In genomic region chr8:123131041-123131440, GRCm38 (mm10) we compare ENCODE assay signal across 24 mouse cellular contexts. TPM values are rescaled to one million over a fixed set of nuclear protein-coding genes. Genes with fewer than 3 reads are reported as not detected.
DNase-seq lines count a peak whose midpoint lies in the region; ATAC-seq and TF ChIP-seq lines count a peak whose summit lies in the region.
"Had no signal": no experiment of that assay in that cellular context is flagged by ENCODE, and none has a peak within 500 bp of the region (broad histone marks: within the 10 kb centered on the region; RNA-seq: fewer than 3 reads in every experiment).

No protein-coding gene starts in this region.

- no peak overlapping the region for H3K27ac ChIP-seq in forebrain, embryonic 11.5 days (ENCODE audit: low read depth, low read length)
- no peak overlapping the region for H3K27ac ChIP-seq in forebrain, embryonic 15.5 days (replicated peaks)
- no peak overlapping the region for H3K27ac ChIP-seq in heart, embryonic 14.5 days (replicated peaks in 1 of 2; ENCODE audit: control insufficient read depth in 1 of 2, insufficient read depth in 1 of 2, low read depth in 2 of 2, low read length in 2 of 2)
- H3K27ac ChIP-seq in kidney, postnatal 0 days = no peak overlapping the region
- H3K27ac ChIP-seq: forebrain, embryonic 12.5 days; hindbrain, postnatal 0 days; limb, embryonic 12.5 days; liver, embryonic 12.5 days; macrophage had no signal

- peaks cover 10% of the 10 kb centered on the region for H3K4me1 ChIP-seq in forebrain, embryonic 11.5 days (replicated peaks; ENCODE audit: control insufficient read depth, insufficient read depth, low read length)
- H3K4me1 ChIP-seq in forebrain, embryonic 15.5 days = peaks cover 17% of the 10 kb centered on the region
- H3K4me1 ChIP-seq in heart, embryonic 14.5 days (ENCODE audit: control insufficient read depth in 2 of 2, insufficient read depth in 2 of 2, low read length in 2 of 2) = peaks cover 3 to 7% of the 10 kb centered on the region in 2 experiments; a peak in 2 of 4 replicates
- H3K4me1 ChIP-seq in kidney, postnatal 0 days (replicated peaks; ENCODE audit: insufficient read depth, low read length) = peaks cover 8% of the 10 kb centered on the region; the same call in 1 of the 2 replicates

- no peak for TF ChIP-seq CTCF in kidney, postnatal 0 days (IDR thresholded peaks at IDR 0.05; ENCODE audit: low read depth)

- ATAC-seq in forebrain, embryonic 11.5 days (replicated peaks; ENCODE audit: low FRiP score) = no peak
- no peak for ATAC-seq in forebrain, embryonic 15.5 days (replicated peaks)
- ATAC-seq in heart, embryonic 14.5 days (ENCODE audit: insufficient number of reproducible peaks, insufficient read depth, low FRiP score, low read depth) = no peak
- ATAC-seq in kidney, postnatal 0 days (replicated peaks; ENCODE audit: low FRiP score, low read depth) = no peak
- ATAC-seq: activated CD4-positive, CD25-positive, alpha-beta regulatory T cell, adult 4 months; hindbrain, postnatal 0 days; intestine, postnatal 0 days; liver, embryonic 12.5 days had no signal

- no peaks in the 10 kb centered on the region for H3K27me3 ChIP-seq in forebrain, embryonic 11.5 days (ENCODE audit: control insufficient read depth, insufficient read depth, low read length)
- no peaks in the 10 kb centered on the region for H3K27me3 ChIP-seq in forebrain, embryonic 15.5 days
- peaks cover 11% of the 10 kb centered on the region for H3K27me3 ChIP-seq in heart, embryonic 14.5 days (ENCODE audit: control insufficient read depth, insufficient read depth, low read length)
- H3K27me3 ChIP-seq in kidney, postnatal 0 days (ENCODE audit: insufficient read depth, low read length) = 0 out of 2 replicates have a peak, but pooled peaks cover 2% of the 10 kb centered on the region

- H3K4me3 ChIP-seq in forebrain, embryonic 11.5 days (ENCODE audit: low read depth, low read length) = no peak overlapping the region
- H3K4me3 ChIP-seq in forebrain, embryonic 15.5 days = no peak overlapping the region
- H3K4me3 ChIP-seq in heart, embryonic 14.5 days (ENCODE audit: control insufficient read depth in 1 of 2, insufficient read depth in 1 of 2, low read depth in 1 of 2, low read length in 2 of 2) = no peak overlapping the region
- H3K4me3 ChIP-seq in kidney, postnatal 0 days (replicated peaks; ENCODE audit: low read depth, low read length) = no peak overlapping the region
- H3K4me3 ChIP-seq: forebrain, embryonic 12.5 days; limb, embryonic 12.5 days; liver, embryonic 12.5 days had no signal

- no peak overlapping the region for H3K9ac ChIP-seq in forebrain, embryonic 11.5 days (ENCODE audit: low read length)
- no peak overlapping the region for H3K9ac ChIP-seq in forebrain, embryonic 15.5 days (replicated peaks)
- no peak overlapping the region for H3K9ac ChIP-seq in heart, embryonic 14.5 days (ENCODE audit: low read length)
- H3K9ac ChIP-seq in kidney, postnatal 0 days (ENCODE audit: low read depth, low read length) = no peak overlapping the region
- H3K9ac ChIP-seq: forebrain, embryonic 12.5 days; limb, embryonic 12.5 days; liver, embryonic 12.5 days; lung, embryonic 14.5 days had no signal

- H3K9me3 ChIP-seq in forebrain, embryonic 11.5 days (ENCODE audit: control insufficient read depth, low read length) = no peaks in the 10 kb centered on the region
- H3K9me3 ChIP-seq in forebrain, embryonic 15.5 days = no peaks in the 10 kb centered on the region
- no peaks in the 10 kb centered on the region for H3K9me3 ChIP-seq in heart, embryonic 14.5 days (ENCODE audit: control insufficient read depth, low read length)
- no peaks in the 10 kb centered on the region for H3K9me3 ChIP-seq in kidney, postnatal 0 days (replicated peaks; ENCODE audit: low read length)

- H3K4me2 ChIP-seq in forebrain, embryonic 11.5 days (ENCODE audit: low read depth, low read length, severe bottlenecking) = no peak overlapping the region
- no peak overlapping the region for H3K4me2 ChIP-seq in forebrain, embryonic 15.5 days (replicated peaks)
- 0 out of 2 replicates have a peak overlapping the region, but pooled peaks have one; percentile 11 for H3K4me2 ChIP-seq in heart, embryonic 14.5 days (ENCODE audit: low read length)
- H3K4me2 ChIP-seq in kidney, postnatal 0 days (ENCODE audit: low read length) = peak overlapping the region; percentile 19; the same call in 1 of the 2 replicates
- H3K4me2 ChIP-seq: forebrain, embryonic 12.5 days; limb, embryonic 12.5 days; liver, embryonic 12.5 days; lung, embryonic 14.5 days had no signal

- peak; percentile 45 for DNase-seq in forebrain, embryonic 11.5 days (ENCODE audit: low spot score)
- no peak for DNase-seq in heart, postnatal 36 days
- no peak for DNase-seq in kidney, postnatal 0 days (ENCODE audit: low spot score)
- DNase-seq in kidney, postnatal 4 days = no peak
- DNase-seq in ovary, postnatal 36 days (ENCODE audit: low spot score) = peak; percentile 3
- DNase-seq in ovary, postnatal 14 days (ENCODE audit: low spot score) = no peak
- DNase-seq: adrenal gland, adult 8-10 months; cerebellum, adult 11-12 months; cerebellum, postnatal 10 days; lung, embryonic 14.5 days; thymus, adult 18-20 months; thymus, postnatal 36 days had no signal

- no peaks in the 10 kb centered on the region for H3K36me3 ChIP-seq in forebrain, embryonic 11.5 days (ENCODE audit: control insufficient read depth, insufficient read depth, low read length)
- H3K36me3 ChIP-seq in forebrain, embryonic 15.5 days = no peaks in the 10 kb centered on the region
- H3K36me3 ChIP-seq in heart, embryonic 14.5 days (ENCODE audit: control insufficient read depth, insufficient read depth, low read length) = no peaks in the 10 kb centered on the region
- H3K36me3 ChIP-seq in kidney, postnatal 0 days (ENCODE audit: insufficient read depth, low read length) = no peaks in the 10 kb centered on the region
- H3K36me3 ChIP-seq: forebrain, embryonic 12.5 days; limb, embryonic 12.5 days; liver, embryonic 12.5 days had no signal

- WGBS in forebrain, embryonic 11.5 days = 81% methylated on average over 9 of the region's 9 CpGs
- WGBS in forebrain, embryonic 15.5 days = 80% methylated on average over 9 of the region's 9 CpGs
- 47% methylated on average over 9 of the region's 9 CpGs for WGBS in heart, embryonic 14.5 days
- 38% methylated on average over 9 of the region's 9 CpGs for WGBS in kidney, postnatal 0 days

- intact Hi-C loops in heart, postnatal 36 days (cut with DNase I) = no loop called here

RNA-seq across cellular contexts. Expression of gene Cpne7, which starts 13.9 kb away (rescaled TPM):
- polyA plus RNA-seq in forebrain, embryonic 11.5 days (2014; fragmentation: Nextera tagmentation; extraction: Ambion mirVana) = 0.19 TPM in 1 of 2 replicates, not detected in the other
- polyA plus RNA-seq in forebrain, embryonic 15.5 days (2015; fragmentation: Nextera tagmentation; extraction: Ambion mirVana) = 2.5 and 3.2 TPM in 2 replicates
- polyA plus RNA-seq in heart, embryonic 14.5 days (2014; fragmentation: Nextera tagmentation; extraction: Ambion mirVana) = 0.08 and 0.14 TPM in 2 replicates
- total RNA-seq in heart, postnatal 36 days (2021) = under 1 TPM; 0.35 to 0.44 TPM
- polyA plus RNA-seq in kidney, postnatal 0 days (2015; fragmentation: Nextera tagmentation; extraction: Ambion mirVana) = 2.3 and 3.3 TPM in 2 replicates
- polyA plus RNA-seq: macrophage had no signal

RNA-seq across cellular contexts. Expression of gene Sult5a1, which starts 27.1 kb away (rescaled TPM):
- 2.9 and 4.3 TPM in 2 replicates for polyA plus RNA-seq in forebrain, embryonic 11.5 days (2014; fragmentation: Nextera tagmentation; extraction: Ambion mirVana)
- polyA plus RNA-seq in forebrain, embryonic 15.5 days (2015; fragmentation: Nextera tagmentation; extraction: Ambion mirVana) = 0.69 and 1.0 TPM in 2 replicates
- polyA plus RNA-seq in heart, embryonic 14.5 days (2014; fragmentation: Nextera tagmentation; extraction: Ambion mirVana) = 4.3 and 6.0 TPM in 2 replicates
- total RNA-seq in heart, postnatal 36 days (2021) = under 1 TPM; 0.58 to 0.79 TPM
- 12.0 and 13.9 TPM in 2 replicates for polyA plus RNA-seq in kidney, postnatal 0 days (2015; fragmentation: Nextera tagmentation; extraction: Ambion mirVana)
- polyA plus RNA-seq: activated CD4-positive, CD25-positive, alpha-beta regulatory T cell, adult 4 months; macrophage had no signal

RNA-seq across cellular contexts. Expression of gene Rpl13, which starts 28.9 kb away (rescaled TPM):
- polyA plus RNA-seq in forebrain, embryonic 11.5 days (2014; fragmentation: Nextera tagmentation; extraction: Ambion mirVana) = 1,219 and 1,311 TPM in 2 replicates
- 886 and 899 TPM in 2 replicates for polyA plus RNA-seq in forebrain, embryonic 15.5 days (2015; fragmentation: Nextera tagmentation; extraction: Ambion mirVana)
- polyA plus RNA-seq in heart, embryonic 14.5 days (2014; fragmentation: Nextera tagmentation; extraction: Ambion mirVana) = 1,025 and 1,098 TPM in 2 replicates
- total RNA-seq in heart, postnatal 36 days (2021) = 100 to 1,000 TPM; 409 to 436 TPM
- polyA plus RNA-seq in kidney, postnatal 0 days (2015; fragmentation: Nextera tagmentation; extraction: Ambion mirVana) = 1,763 and 1,932 TPM in 2 replicates

RNA-seq across cellular contexts. Expression of gene Dpep1, which starts 55.0 kb away (rescaled TPM):
- 0.81 and 1.5 TPM in 2 replicates for polyA plus RNA-seq in forebrain, embryonic 11.5 days (2014; fragmentation: Nextera tagmentation; extraction: Ambion mirVana)
- polyA plus RNA-seq in forebrain, embryonic 15.5 days (2015; fragmentation: Nextera tagmentation; extraction: Ambion mirVana) = 0.11 TPM in 1 of 2 replicates, not detected in the other
- 4.0 and 4.2 TPM in 2 replicates for polyA plus RNA-seq in heart, embryonic 14.5 days (2014; fragmentation: Nextera tagmentation; extraction: Ambion mirVana)
- total RNA-seq in heart, postnatal 36 days (2021) = 10 to 100 TPM; 32.3 to 53.6 TPM
- 29.4 and 33.9 TPM in 2 replicates for polyA plus RNA-seq in kidney, postnatal 0 days (2015; fragmentation: Nextera tagmentation; extraction: Ambion mirVana)
- total RNA-seq: left cerebral cortex, postnatal 14 days had no signal
- polyA plus RNA-seq: activated CD4-positive, CD25-positive, alpha-beta regulatory T cell, adult 4 months; cortical plate, adult 2 months; macrophage; neural tube, embryonic 14.5 days had no signal

Comparison
In these comparisons a context has a peak if more than half of its experiments do, and no peak if none do; other contexts are left out.
1. DNase-seq: peak in forebrain, embryonic 11.5 days (single experiment) and ovary, postnatal 36 days (single experiment); none in heart, postnatal 36 days (0 of 2), kidney, postnatal 0 days (single experiment), kidney, postnatal 4 days (0 of 2) and ovary, postnatal 14 days (single experiment).
2. H3K4me2 ChIP-seq: peak in heart, embryonic 14.5 days (single experiment) and kidney, postnatal 0 days (single experiment); none in forebrain, embryonic 11.5 days (single experiment) and forebrain, embryonic 15.5 days (single experiment).